Mouse (Mus musculus): ENCODE results near the gene Gatad1.

- TF ChIP-seq POLR2A (IDR thresholded peaks at IDR 0.05; ENCODE audit: control insufficient read depth, extremely low read depth, insufficient read depth, low read length, poor library complexity) (no peak), CTCF (IDR thresholded peaks at IDR 0.05; ENCODE audit: borderline replicate concordance, control insufficient read depth, extremely low read depth, insufficient read depth, low read length, poor library complexity) (no peak)
Measured at GRCm38 (mm10) chr5:3650881-3651280, 6.1 kb downstream of the Gatad1 start, which contains the start of gene Tmbim7.
